Mouse (Mus musculus): ENCODE results near the gene Fbxo11. TPM values are rescaled to one million over a fixed set of nuclear protein-coding genes. Genes with fewer than 3 reads are reported as not detected.
"Not testable (repeated sequence)": the region's sequence is repeated elsewhere in the genome, so short reads cannot be mapped to it uniquely, and the experiment has no call there.

Fbxo11 gene
- polyA plus RNA-seq, 1 experiment from 2014 or later = 12.4 TPM

DNA sequence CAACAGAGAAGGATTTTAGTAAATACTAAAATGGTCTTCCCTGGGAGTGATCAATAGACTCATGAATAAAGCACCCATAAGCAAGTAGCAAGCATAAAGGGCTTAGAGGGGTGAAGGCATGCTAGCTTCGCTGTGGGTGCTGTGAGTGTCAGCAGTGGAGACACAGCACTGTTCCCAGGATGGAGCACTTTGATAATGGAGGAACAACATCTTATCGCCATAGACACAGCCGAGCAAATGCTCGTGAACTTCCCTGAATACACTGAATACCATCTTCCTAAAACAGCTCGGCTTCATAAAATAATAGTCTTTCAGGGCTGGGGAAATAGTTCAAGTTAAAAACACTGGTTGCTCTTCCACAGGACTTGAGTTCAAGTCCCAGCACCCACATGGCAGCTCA, 33.3 kb downstream of the Fbxo11 start:
- H3K9ac ChIP-seq (ENCODE audit: low read length) = no peak overlapping the region
- H3K27me3 ChIP-seq (ENCODE audit: control insufficient read depth, insufficient read depth, low read length) = no peaks in the 10 kb centered on the region
- H3K4me1 ChIP-seq (ENCODE audit: control insufficient read depth, insufficient read depth, low read length) = no peaks in the 10 kb centered on the region
- H3K27ac ChIP-seq (ENCODE audit: low read length) = no peak overlapping the region
- H3K4me2 ChIP-seq (ENCODE audit: low read depth, low read length) = no peak overlapping the region
- no peak for ATAC-seq (ENCODE audit: insufficient read depth, low FRiP score)
- H3K36me3 ChIP-seq (ENCODE audit: control insufficient read depth, insufficient read depth, low read length) = no peaks in the 10 kb centered on the region
- 85% methylated on average over 5 of the region's 5 CpGs for WGBS
- no peaks in the 10 kb centered on the region for H3K9me3 ChIP-seq (replicated peaks; ENCODE audit: control insufficient read depth, low read length)
- H3K4me3 ChIP-seq (replicated peaks; ENCODE audit: low read length) = no peak overlapping the region

- 0 out of 2 replicates have a peak, but pooled peaks cover 5% of the 10 kb centered on the region for H3K4me1 ChIP-seq (ENCODE audit: control insufficient read depth, insufficient read depth, low read length)
- no peak overlapping the region for H3K4me3 ChIP-seq (replicated peaks; ENCODE audit: low read length)
- no peak overlapping the region for H3K9ac ChIP-seq (ENCODE audit: low read length)
- H3K27me3 ChIP-seq (ENCODE audit: control insufficient read depth, insufficient read depth, low read length) = no peaks in the 10 kb centered on the region
- no peaks in the 10 kb centered on the region for H3K36me3 ChIP-seq (ENCODE audit: control insufficient read depth, insufficient read depth, low read length)
- H3K4me2 ChIP-seq (ENCODE audit: low read depth, low read length) = no peak overlapping the region
- no peak for ATAC-seq (ENCODE audit: insufficient read depth, low FRiP score)
- no peaks in the 10 kb centered on the region for H3K9me3 ChIP-seq (replicated peaks; ENCODE audit: control insufficient read depth, low read length)
- 83% methylated on average over 17 of the region's 17 CpGs for WGBS
- H3K27ac ChIP-seq (ENCODE audit: low read length) = no peak overlapping the region
Observed at GRCm38 (mm10) chr17:88029194-88029970, 35.7 kb downstream of the Fbxo11 start.

DNA sequence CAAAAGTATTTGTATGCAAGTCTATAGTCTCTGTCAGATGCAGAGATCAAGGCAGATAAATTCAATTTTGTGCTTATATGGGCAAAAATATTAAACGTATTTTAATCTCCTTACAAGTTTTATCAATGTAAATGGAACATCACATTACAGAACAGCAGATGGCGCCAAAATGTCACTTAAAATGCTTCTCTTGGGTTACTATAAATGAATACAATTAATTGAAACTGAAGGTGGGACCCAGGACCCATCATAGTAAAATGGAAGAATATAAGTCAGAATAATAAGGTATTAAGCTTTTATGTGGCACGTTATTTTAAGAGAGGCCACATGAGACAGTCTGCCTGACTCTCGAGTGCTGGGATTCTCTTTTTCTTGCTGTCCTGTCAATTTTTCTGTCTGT, 39.9 kb downstream of the Fbxo11 start:
- H3K4me3 ChIP-seq (replicated peaks; ENCODE audit: low read length) = no peak overlapping the region
- H3K36me3 ChIP-seq (ENCODE audit: control insufficient read depth, insufficient read depth, low read length) = no peaks in the 10 kb centered on the region
- WGBS = 30% methylated on average over 4 of the region's 4 CpGs
- no peak overlapping the region for H3K9ac ChIP-seq (ENCODE audit: low read length)
- peaks cover 9% of the 10 kb centered on the region; the same call in 1 of the 2 replicates for H3K4me1 ChIP-seq (ENCODE audit: control insufficient read depth, insufficient read depth, low read length)
- no peak for ATAC-seq (ENCODE audit: insufficient read depth, low FRiP score)
- no peaks in the 10 kb centered on the region for H3K27me3 ChIP-seq (ENCODE audit: control insufficient read depth, insufficient read depth, low read length)
- H3K27ac ChIP-seq (ENCODE audit: low read length) = no peak overlapping the region
- H3K4me2 ChIP-seq (ENCODE audit: low read depth, low read length) = no peak overlapping the region
- H3K9me3 ChIP-seq (replicated peaks; ENCODE audit: control insufficient read depth, low read length) = no peaks in the 10 kb centered on the region

- Histone ChIP-seq H3K9ac (ENCODE audit: low read length) (no peak overlapping the region), H3K36me3 (ENCODE audit: control insufficient read depth, insufficient read depth, low read length) (no peaks in the 10 kb centered on the region), H3K4me1 (ENCODE audit: control insufficient read depth, insufficient read depth, low read length) (peaks cover 9% of the 10 kb centered on the region; the same call in 1 of the 2 replicates), H3K27me3 (ENCODE audit: control insufficient read depth, insufficient read depth, low read length) (no peaks in the 10 kb centered on the region), H3K27ac (ENCODE audit: low read length) (no peak overlapping the region), H3K9me3 (replicated peaks; ENCODE audit: control insufficient read depth, low read length) (no peaks in the 10 kb centered on the region), H3K4me2 (ENCODE audit: low read depth, low read length) (no peak overlapping the region), H3K4me3 (replicated peaks; ENCODE audit: low read length) (no peak overlapping the region)
- WGBS = 73% methylated on average over 1 of the region's 1 CpGs
- no peak for ATAC-seq (ENCODE audit: insufficient read depth, low FRiP score)
Observed at GRCm38 (mm10) chr17:88023924-88024323, 41.2 kb downstream of the Fbxo11 start.

- not testable (repeated sequence) for H3K9me3 ChIP-seq (replicated peaks; ENCODE audit: control insufficient read depth, low read length); H3K9ac ChIP-seq (ENCODE audit: low read length); H3K4me3 ChIP-seq (replicated peaks; ENCODE audit: low read length); H3K4me2 ChIP-seq (ENCODE audit: low read depth, low read length); H3K27me3 ChIP-seq (ENCODE audit: control insufficient read depth, insufficient read depth, low read length); ATAC-seq (ENCODE audit: insufficient read depth, low FRiP score); H3K27ac ChIP-seq (ENCODE audit: low read length); H3K4me1 ChIP-seq (ENCODE audit: control insufficient read depth, insufficient read depth, low read length)
- peaks cover 16% of the 10 kb centered on the region; the same call in 1 of the 2 replicates for H3K36me3 ChIP-seq (ENCODE audit: control insufficient read depth, insufficient read depth, low read length)
- WGBS = 90% methylated on average over 8 of the region's 8 CpGs
Observed at GRCm38 (mm10) chr17:88016027-88016426, 49.1 kb downstream of the Fbxo11 start.

- H3K36me3 ChIP-seq (ENCODE audit: control insufficient read depth, insufficient read depth, low read length) = peaks cover 23% of the 10 kb centered on the region
- H3K9ac ChIP-seq (ENCODE audit: low read length) = no peak overlapping the region
- no peaks in the 10 kb centered on the region for H3K27me3 ChIP-seq (ENCODE audit: control insufficient read depth, insufficient read depth, low read length)
- no peaks in the 10 kb centered on the region for H3K9me3 ChIP-seq (replicated peaks; ENCODE audit: control insufficient read depth, low read length)
- 93% methylated on average over 1 of the region's 1 CpGs for WGBS
- H3K4me2 ChIP-seq (ENCODE audit: low read depth, low read length) = no peak overlapping the region
- ATAC-seq (ENCODE audit: insufficient read depth, low FRiP score) = no peak
- no peaks in the 10 kb centered on the region; the same call in 1 of the 2 replicates for H3K4me1 ChIP-seq (ENCODE audit: control insufficient read depth, insufficient read depth, low read length)
- no peak overlapping the region for H3K4me3 ChIP-seq (replicated peaks; ENCODE audit: low read length)
- H3K27ac ChIP-seq (ENCODE audit: low read length) = no peak overlapping the region
Observed at GRCm38 (mm10) chr17:88014456-88014855, 50.6 kb downstream of the Fbxo11 start.

GRCm38 (mm10) chr17:88006956-88007355, 58.1 kb downstream of the Fbxo11 start:
- Histone ChIP-seq H3K27ac (ENCODE audit: low read length) (no peak overlapping the region), H3K27me3 (ENCODE audit: control insufficient read depth, insufficient read depth, low read length) (no peaks in the 10 kb centered on the region), H3K4me1 (ENCODE audit: control insufficient read depth, insufficient read depth, low read length) (no peaks in the 10 kb centered on the region), H3K4me3 (replicated peaks; ENCODE audit: low read length) (no peak overlapping the region), H3K4me2 (ENCODE audit: low read depth, low read length) (no peak overlapping the region), H3K36me3 (ENCODE audit: control insufficient read depth, insufficient read depth, low read length) (peaks cover 17% of the 10 kb centered on the region), H3K9me3 (replicated peaks; ENCODE audit: control insufficient read depth, low read length) (no peaks in the 10 kb centered on the region), H3K9ac (ENCODE audit: low read length) (no peak overlapping the region)
- no peak for ATAC-seq (ENCODE audit: insufficient read depth, low FRiP score)
- WGBS = 55% methylated on average over 8 of the region's 8 CpGs

DNA sequence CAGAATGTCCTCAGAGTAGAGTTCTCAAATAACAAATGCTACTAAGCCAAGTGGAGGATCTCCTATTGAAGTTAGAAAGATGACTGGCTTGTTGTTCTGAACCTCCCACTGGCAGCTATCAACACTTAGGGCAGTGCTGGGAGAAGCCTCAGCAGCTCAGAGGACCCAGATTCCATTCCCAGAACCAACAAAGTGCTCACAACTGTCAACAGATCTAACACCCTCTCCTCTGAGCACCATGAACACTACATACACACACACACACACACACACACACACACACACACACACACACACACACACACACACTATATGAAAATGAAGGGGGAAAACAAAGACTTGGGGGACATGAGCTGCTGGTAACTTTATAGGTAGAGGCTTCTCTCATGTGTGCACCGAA, 60.2 kb downstream of the Fbxo11 start:
- H3K4me3 ChIP-seq (replicated peaks; ENCODE audit: low read length) = no peak overlapping the region
- no peaks in the 10 kb centered on the region for H3K4me1 ChIP-seq (ENCODE audit: control insufficient read depth, insufficient read depth, low read length)
- no peaks in the 10 kb centered on the region for H3K27me3 ChIP-seq (ENCODE audit: control insufficient read depth, insufficient read depth, low read length)
- H3K9me3 ChIP-seq (replicated peaks; ENCODE audit: control insufficient read depth, low read length) = no peaks in the 10 kb centered on the region
- ATAC-seq (ENCODE audit: insufficient read depth, low FRiP score) = no peak
- no peak overlapping the region for H3K9ac ChIP-seq (ENCODE audit: low read length)
- 96% methylated on average over 1 of the region's 1 CpGs for WGBS
- no peak overlapping the region for H3K4me2 ChIP-seq (ENCODE audit: low read depth, low read length)
- peaks cover 15% of the 10 kb centered on the region; the same call in 1 of the 2 replicates for H3K36me3 ChIP-seq (ENCODE audit: control insufficient read depth, insufficient read depth, low read length)
- H3K27ac ChIP-seq (ENCODE audit: low read length) = no peak overlapping the region

- no peak overlapping the region for H3K9ac ChIP-seq (ENCODE audit: low read length)
- no peaks in the 10 kb centered on the region for H3K4me1 ChIP-seq (ENCODE audit: control insufficient read depth, insufficient read depth, low read length)
- WGBS = 71% methylated on average over 4 of the region's 4 CpGs
- H3K27ac ChIP-seq (ENCODE audit: low read length) = 0 out of 2 replicates have a peak overlapping the region, but pooled peaks have one; percentile 27
- no peaks in the 10 kb centered on the region for H3K9me3 ChIP-seq (replicated peaks; ENCODE audit: control insufficient read depth, low read length)
- H3K36me3 ChIP-seq (ENCODE audit: control insufficient read depth, insufficient read depth, low read length) = peaks cover 26% of the 10 kb centered on the region
- no peak overlapping the region for H3K4me2 ChIP-seq (ENCODE audit: low read depth, low read length)
- ATAC-seq (ENCODE audit: insufficient read depth, low FRiP score) = no peak
- H3K27me3 ChIP-seq (ENCODE audit: control insufficient read depth, insufficient read depth, low read length) = no peaks in the 10 kb centered on the region
- H3K4me3 ChIP-seq (replicated peaks; ENCODE audit: low read length) = no peak overlapping the region
Observed at GRCm38 (mm10) chr17:87997808-87998207, 67.3 kb downstream of the Fbxo11 start.

Data from stomach, embryonic 16.5 days (tissue).